In the genomic region with DNA sequence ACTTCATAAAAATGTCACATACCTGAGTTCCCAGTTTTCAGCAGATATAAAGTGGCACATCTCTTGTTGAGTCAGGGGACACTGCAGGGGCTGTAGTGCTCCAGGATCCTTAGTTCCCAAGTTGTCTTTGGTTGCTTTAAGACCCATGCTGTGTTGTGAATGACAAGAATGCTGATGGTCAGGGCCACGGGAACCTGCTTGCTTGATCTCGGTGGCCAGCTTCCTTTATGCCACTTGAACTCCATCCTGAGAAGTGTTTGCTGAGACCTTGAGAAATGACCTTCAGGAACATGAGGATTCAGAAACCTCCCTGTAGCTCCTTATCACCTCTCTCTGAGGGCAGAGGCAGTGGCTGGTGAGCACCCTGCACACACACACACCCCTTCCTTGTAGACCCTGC, we compare ENCODE assay signal across 19 mouse cellular contexts. TPM values are rescaled to one million over a fixed set of nuclear protein-coding genes. Genes with fewer than 3 reads are reported as not detected.
DNase-seq lines count a peak whose midpoint lies in the region; ATAC-seq and TF ChIP-seq lines count a peak whose summit lies in the region.
"Had no signal": no experiment of that assay in that cellular context is flagged by ENCODE, and none has a peak within 500 bp of the region (broad histone marks: within the 10 kb centered on the region; RNA-seq: fewer than 3 reads in every experiment).

No protein-coding gene starts in this region.

- peak overlapping the region; percentile 20 for H3K27ac ChIP-seq in ES-Bruce4 (ENCODE audit: insufficient read depth, low read length)
- H3K27ac ChIP-seq in forebrain, embryonic 13.5 days: no peak overlapping the region
- H3K27ac ChIP-seq: embryonic facial prominence, embryonic 10.5 days; embryonic facial prominence, embryonic 12.5 days had no signal

- H3K79me2 ChIP-seq in myocyte (ENCODE audit: control insufficient read depth, insufficient read depth): no peaks in the 10 kb centered on the region

- no peak overlapping the region for H3ac ChIP-seq in myocyte (ENCODE audit: control insufficient read depth, insufficient read length)

- H3K36me3 ChIP-seq in ES-Bruce4 (ENCODE audit: control insufficient read depth, insufficient read depth, low read length, poor library complexity, severe bottlenecking) (peaks cover 3% of the 10 kb centered on the region; the same call in 1 of the 2 replicates), myocyte (ENCODE audit: control insufficient read depth, insufficient read depth) (peaks cover 30% of the 10 kb centered on the region)
- H3K36me3 ChIP-seq in forebrain, embryonic 13.5 days (ENCODE audit: poor library complexity, severe bottlenecking): peaks cover 17% of the 10 kb centered on the region; the same call in 1 of the 2 replicates

- ATAC-seq in forebrain, embryonic 13.5 days: no peak
- ATAC-seq: forebrain, embryonic 14.5 days; forebrain, embryonic 16.5 days had no signal

- no peak overlapping the region for H3K9ac ChIP-seq in ES-Bruce4 (ENCODE audit: low read depth, poor library complexity, severe bottlenecking)
- H3K9ac ChIP-seq in forebrain, embryonic 13.5 days: no peak overlapping the region
- H3K9ac ChIP-seq: embryonic facial prominence, embryonic 12.5 days had no signal

- WGBS in forebrain, embryonic 13.5 days: 39% methylated on average over 2 of the region's 2 CpGs

- 0 out of 2 replicates have a peak, but pooled peaks have one; percentile 47 for TF ChIP-seq EP300 in ES-Bruce4 (IDR thresholded peaks at IDR 0.05; ENCODE audit: insufficient read depth, low read depth, low read length)

- DNase-seq in ES-CJ7 (ENCODE audit: low read depth, low spot score): peak; percentile 77
- DNase-seq in ZHBTc4 (ENCODE audit: low read depth, low spot score): peak; percentile 84
- no peak for DNase-seq in layer of hippocampus, postnatal 10 days (ENCODE audit: low spot score in 2 of 2)
- no peak for DNase-seq in lung, postnatal 4 days
- DNase-seq: adrenal gland, adult 2 months; adrenal gland, postnatal 10 days; adrenal gland, postnatal 25 days; cerebellum, adult 11 months; cerebellum, adult 18-20 months; cerebellum, adult 9-10 months; cerebellum, postnatal 10 days; cerebellum, postnatal 25 days had no signal

- TF ChIP-seq POLR2A in ES-Bruce4 (IDR thresholded peaks at IDR 0.05; ENCODE audit: insufficient read depth, low read length) (no peak), myocyte (IDR thresholded peaks at IDR 0.05; ENCODE audit: insufficient read length, low read depth) (no peak)

- peaks cover 3% of the 10 kb centered on the region for H3K4me1 ChIP-seq in ES-Bruce4 (ENCODE audit: control insufficient read depth, insufficient read depth, low read length)
- peaks cover 24% of the 10 kb centered on the region for H3K4me1 ChIP-seq in forebrain, embryonic 13.5 days

- H3K4me3 ChIP-seq in ES-Bruce4 (ENCODE audit: low read depth, low read length) (no peak overlapping the region), myocyte (no peak overlapping the region)
- H3K4me3 ChIP-seq in forebrain, embryonic 13.5 days: no peak overlapping the region
- H3K4me3 ChIP-seq: embryonic facial prominence, embryonic 10.5 days; embryonic facial prominence, embryonic 12.5 days had no signal

- H3K27me3 ChIP-seq in ES-Bruce4 (ENCODE audit: control insufficient read depth, insufficient read depth, low read length, poor library complexity, severe bottlenecking): no peaks in the 10 kb centered on the region
- no peaks in the 10 kb centered on the region for H3K27me3 ChIP-seq in myocyte (ENCODE audit: control insufficient read depth, insufficient read depth, insufficient read length)
- H3K27me3 ChIP-seq in forebrain, embryonic 13.5 days: no peaks in the 10 kb centered on the region
- H3K27me3 ChIP-seq: embryonic facial prominence, embryonic 12.5 days had no signal

- no peaks in the 10 kb centered on the region for H3K9me3 ChIP-seq in ES-Bruce4 (replicated peaks; ENCODE audit: control insufficient read depth, insufficient read depth, low read length, poor library complexity, severe bottlenecking)
- H3K9me3 ChIP-seq in forebrain, embryonic 13.5 days (replicated peaks): no peaks in the 10 kb centered on the region
- H3K9me3 ChIP-seq: embryonic facial prominence, embryonic 10.5 days; embryonic facial prominence, embryonic 12.5 days had no signal

- TF ChIP-seq CTCF in ES-Bruce4 (IDR thresholded peaks at IDR 0.05; ENCODE audit: low read depth, low read length): no peak

- no peak overlapping the region for H3K4me2 ChIP-seq in myocyte (ENCODE audit: low read depth)
- H3K4me2 ChIP-seq in forebrain, embryonic 13.5 days: no peak overlapping the region
- H3K4me2 ChIP-seq: embryonic facial prominence, embryonic 12.5 days had no signal

TF ChIP-seq in myocyte, 11 proteins besides CTCF, POLR2A, EP300 and RAD21:
- TF ChIP-seq SRF (IDR thresholded peaks at IDR 0.05; ENCODE audit: control insufficient read depth, insufficient read length, low read depth) (no peak), POLR2AphosphoS2 (IDR thresholded peaks at IDR 0.05; ENCODE audit: insufficient read length, low read depth) (peak; percentile 17)
TF ChIP-seq in myocyte: peak in this region for 1.

RNA-seq across cellular contexts. Expression of gene Tor3a, which starts 25.5 kb away (rescaled TPM):
- 26.9 and 27.9 TPM in 2 replicates for polyA plus RNA-seq in ES-Bruce4 (2011; ENCODE audit: insufficient read depth, insufficient read length, low read depth, missing spikeins)
- 45.9 TPM for polyA plus RNA-seq in myocyte (2012; fragmentation: generic; extraction: Trizol)
- total RNA-seq in layer of hippocampus, postnatal 10 days (2021): 1 to 10 TPM; 5.0 to 8.5 TPM
- 3.7 and 6.4 TPM in 2 replicates for polyA plus RNA-seq in forebrain, embryonic 13.5 days (2015; fragmentation: Nextera tagmentation; extraction: Ambion mirVana)

Comparison
In these comparisons a context has a peak if more than half of its experiments do, and no peak if none do; other contexts are left out.
1. DNase-seq: peak in ES-CJ7 (single experiment) and ZHBTc4 (single experiment); none in layer of hippocampus, postnatal 10 days (0 of 2) and lung, postnatal 4 days (0 of 2).